ENCODE assay signal across 22 mouse cellular contexts in genomic region chr1:169233368-169233767, GRCm38 (mm10).
DNase-seq lines count a peak whose midpoint lies in the region; ATAC-seq and TF ChIP-seq lines count a peak whose summit lies in the region.
"Had no signal": no experiment of that assay in that cellular context is flagged by ENCODE, and none has a peak within 500 bp of the region (broad histone marks: within the 10 kb centered on the region; RNA-seq: fewer than 3 reads in every experiment).

No protein-coding gene starts in this region.

- peaks cover 10% of the 10 kb centered on the region for H3K4me1 ChIP-seq in lung, embryonic 14.5 days (ENCODE audit: insufficient read depth)
- peaks cover 1% of the 10 kb centered on the region for H3K4me1 ChIP-seq in lung, embryonic 16.5 days (replicated peaks; ENCODE audit: control insufficient read depth, insufficient read depth, low read length)
- H3K4me1 ChIP-seq: embryonic facial prominence, embryonic 15.5 days had no signal

- no peaks in the 10 kb centered on the region for H3K36me3 ChIP-seq in lung, embryonic 14.5 days (ENCODE audit: insufficient read depth)
- H3K36me3 ChIP-seq in lung, embryonic 16.5 days (ENCODE audit: control insufficient read depth, insufficient read depth, low read length), result no peaks in the 10 kb centered on the region
- H3K36me3 ChIP-seq: embryonic facial prominence, embryonic 13.5 days; embryonic facial prominence, embryonic 15.5 days; forebrain, embryonic 10.5 days; forebrain, embryonic 12.5 days had no signal

- intact Hi-C loops in heart, postnatal 14 days (cut with DNase I), result no loop called here

- 34% methylated on average over 3 of the region's 3 CpGs for WGBS in lung, embryonic 14.5 days
- WGBS in lung, embryonic 16.5 days, result 43% methylated on average over 3 of the region's 3 CpGs

- H3K27ac ChIP-seq in lung, embryonic 14.5 days (ENCODE audit: low read depth), result no peak overlapping the region
- no peak overlapping the region for H3K27ac ChIP-seq in lung, embryonic 16.5 days (ENCODE audit: low read length)
- H3K27ac ChIP-seq: embryonic facial prominence, embryonic 13.5 days; embryonic facial prominence, embryonic 15.5 days; forebrain, embryonic 10.5 days; forebrain, embryonic 12.5 days had no signal

- peak; percentile 53; the same call in 1 of the 2 replicates for ATAC-seq in lung, embryonic 14.5 days (ENCODE audit: insufficient read depth)
- ATAC-seq in lung, embryonic 16.5 days (ENCODE audit: low read depth), result peak; percentile 76
- ATAC-seq: forebrain, embryonic 14.5 days; forebrain, embryonic 16.5 days had no signal

- DNase-seq in heart, adult 11 months, result peak; percentile 12
- DNase-seq in heart, postnatal 14 days, result no peak
- DNase-seq in lung, embryonic 14.5 days, result peak; percentile 74
- DNase-seq in lung, postnatal 14 days, result no peak
- no peak for DNase-seq in lung, postnatal 25 days (ENCODE audit: low spot score)
- DNase-seq: adrenal gland, adult 2 months; adrenal gland, postnatal 10 days; adrenal gland, postnatal 25 days; cerebellum, adult 11 months; cerebellum, adult 18-20 months; cerebellum, adult 8-10 months; cerebellum, adult 9-11 months; cerebellum, postnatal 14 days; cerebellum, postnatal 36 days had no signal

- no peak overlapping the region for H3K9ac ChIP-seq in lung, embryonic 14.5 days
- H3K9ac ChIP-seq in lung, embryonic 16.5 days (ENCODE audit: low read length), result no peak overlapping the region
- H3K9ac ChIP-seq: embryonic facial prominence, embryonic 13.5 days; embryonic facial prominence, embryonic 15.5 days; forebrain, embryonic 12.5 days had no signal

- no peak overlapping the region for H3K4me2 ChIP-seq in lung, embryonic 14.5 days
- no peak overlapping the region for H3K4me2 ChIP-seq in lung, embryonic 16.5 days (ENCODE audit: low read depth, low read length)
- H3K4me2 ChIP-seq: embryonic facial prominence, embryonic 13.5 days; embryonic facial prominence, embryonic 15.5 days; forebrain, embryonic 12.5 days had no signal

- no peak for TF ChIP-seq CTCF in lung, embryonic 14.5 days (IDR thresholded peaks at IDR 0.05; ENCODE audit: low read depth)

- H3K9me3 ChIP-seq in lung, embryonic 14.5 days (ENCODE audit: low read depth, low read length), result no peaks in the 10 kb centered on the region
- H3K9me3 ChIP-seq in lung, embryonic 16.5 days (ENCODE audit: control insufficient read depth, low read length), result no peaks in the 10 kb centered on the region
- H3K9me3 ChIP-seq: embryonic facial prominence, embryonic 13.5 days; embryonic facial prominence, embryonic 15.5 days; forebrain, embryonic 10.5 days; forebrain, embryonic 12.5 days had no signal

- no peaks in the 10 kb centered on the region for H3K27me3 ChIP-seq in lung, embryonic 14.5 days (ENCODE audit: insufficient read depth, low read length)
- no peaks in the 10 kb centered on the region for H3K27me3 ChIP-seq in lung, embryonic 16.5 days (ENCODE audit: control insufficient read depth, insufficient read depth, low read depth, low read length)
- H3K27me3 ChIP-seq: embryonic facial prominence, embryonic 13.5 days; embryonic facial prominence, embryonic 15.5 days; forebrain, embryonic 12.5 days had no signal

- H3K4me3 ChIP-seq in lung, embryonic 14.5 days (ENCODE audit: low read depth, low read length), result no peak overlapping the region
- H3K4me3 ChIP-seq in lung, embryonic 16.5 days (ENCODE audit: low read length), result no peak overlapping the region
- H3K4me3 ChIP-seq: embryonic facial prominence, embryonic 13.5 days; embryonic facial prominence, embryonic 15.5 days; erythroblast, embryonic 14.5 days; forebrain, embryonic 10.5 days; forebrain, embryonic 12.5 days had no signal

Comparison
In these comparisons a context has a peak if more than half of its experiments do, and no peak if none do; other contexts are left out.
1. DNase-seq: peak in heart, adult 11 months (single experiment) and lung, embryonic 14.5 days (single experiment); none in heart, postnatal 14 days (0 of 2), lung, postnatal 14 days (single experiment) and lung, postnatal 25 days (single experiment).